In genomic region chr8:94584238-94584817, GRCm38 (mm10) we compare ENCODE assay signal across 8 mouse cellular contexts. TPM values are rescaled to one million over a fixed set of nuclear protein-coding genes. Genes with fewer than 3 reads are reported as not detected.
DNase-seq lines count a peak whose midpoint lies in the region; ATAC-seq and TF ChIP-seq lines count a peak whose summit lies in the region.

No protein-coding gene starts in this region.

- no peak for TF ChIP-seq POLR2A in MEL (IDR thresholded peaks at IDR 0.05; ENCODE audit: control insufficient read depth in 1 of 2, insufficient read depth in 1 of 2, low read depth in 1 of 2, low read length in 2 of 2, poor library complexity in 1 of 2)

- ATAC-seq in intestine, embryonic 15.5 days = 0 out of 2 replicates have a peak, but pooled peaks have one; percentile 23
- no peak for ATAC-seq in intestine, embryonic 16.5 days
- peak; percentile 78 for ATAC-seq in hindbrain, embryonic 15.5 days (ENCODE audit: low FRiP score, low read depth)
- ATAC-seq in neural tube, embryonic 14.5 days (ENCODE audit: low read depth) = peak; percentile 82

- H3K9me3 ChIP-seq in intestine, embryonic 15.5 days = no peaks in the 10 kb centered on the region
- no peaks in the 10 kb centered on the region for H3K9me3 ChIP-seq in intestine, embryonic 16.5 days (ENCODE audit: control insufficient read depth, low read length)
- H3K9me3 ChIP-seq in MEL (replicated peaks; ENCODE audit: insufficient read depth, low read length) = no peaks in the 10 kb centered on the region
- no peaks in the 10 kb centered on the region for H3K9me3 ChIP-seq in hindbrain, embryonic 15.5 days
- H3K9me3 ChIP-seq in neural tube, embryonic 14.5 days (ENCODE audit: control insufficient read depth, low read length) = no peaks in the 10 kb centered on the region

- H3K27me3 ChIP-seq in intestine, embryonic 15.5 days (replicated peaks) = no peaks in the 10 kb centered on the region
- no peaks in the 10 kb centered on the region for H3K27me3 ChIP-seq in intestine, embryonic 16.5 days (replicated peaks; ENCODE audit: control insufficient read depth, insufficient read depth, low read length)
- H3K27me3 ChIP-seq in MEL (ENCODE audit: control insufficient read depth in 1 of 2, insufficient read depth in 2 of 2, low read length in 2 of 2) = no peaks in the 10 kb centered on the region
- H3K27me3 ChIP-seq in hindbrain, embryonic 15.5 days = no peaks in the 10 kb centered on the region
- no peaks in the 10 kb centered on the region for H3K27me3 ChIP-seq in neural tube, embryonic 14.5 days (ENCODE audit: control insufficient read depth, insufficient read depth, low read length)

- peak; percentile 63 for TF ChIP-seq RAD21 in MEL (IDR thresholded peaks at IDR 0.05; ENCODE audit: low read depth, low read length)

- no peaks in the 10 kb centered on the region for H3K79me2 ChIP-seq in MEL (ENCODE audit: control insufficient read depth, insufficient read depth, low read length, poor library complexity)

- H3K4me1 ChIP-seq in intestine, embryonic 15.5 days (replicated peaks) = no peaks in the 10 kb centered on the region
- H3K4me1 ChIP-seq in intestine, embryonic 16.5 days (ENCODE audit: control insufficient read depth, insufficient read depth, low read length) = no peaks in the 10 kb centered on the region
- H3K4me1 ChIP-seq in MEL (ENCODE audit: control insufficient read depth in 1 of 2, insufficient read depth in 2 of 2, low read length in 2 of 2) = peaks cover 0 to 3% of the 10 kb centered on the region in 2 experiments; a peak in 1 of 4 replicates
- H3K4me1 ChIP-seq in hindbrain, embryonic 15.5 days (replicated peaks) = peaks cover 3% of the 10 kb centered on the region
- H3K4me1 ChIP-seq in neural tube, embryonic 14.5 days (ENCODE audit: control insufficient read depth, insufficient read depth, low read length) = no peaks in the 10 kb centered on the region

- H3K9ac ChIP-seq in intestine, embryonic 15.5 days = no peak overlapping the region
- no peak overlapping the region for H3K9ac ChIP-seq in intestine, embryonic 16.5 days (ENCODE audit: low read depth, low read length)
- no peak overlapping the region for H3K9ac ChIP-seq in MEL (ENCODE audit: control insufficient read depth, low read depth, low read length, poor library complexity, severe bottlenecking)
- H3K9ac ChIP-seq in hindbrain, embryonic 15.5 days = no peak overlapping the region
- no peak overlapping the region for H3K9ac ChIP-seq in neural tube, embryonic 14.5 days (replicated peaks; ENCODE audit: low read depth, low read length)

- 48% methylated on average over 4 of the region's 4 CpGs for WGBS in intestine, embryonic 15.5 days
- 41% methylated on average over 4 of the region's 4 CpGs for WGBS in intestine, embryonic 16.5 days
- 31% methylated on average over 4 of the region's 4 CpGs for WGBS in hindbrain, embryonic 15.5 days
- WGBS in neural tube, embryonic 14.5 days = 40% methylated on average over 4 of the region's 4 CpGs

- intact Hi-C loops in left cerebral cortex, postnatal 36 days (cut with DNase I) = loop anchor here (1.0 to 10.0 kb wide), 3 partner anchors 55 to 250 kb away; no protein-coding TSS in a partner anchor

- peak; percentile 57 for DNase-seq in MEL (ENCODE audit: low read depth, low spot score)
- DNase-seq in embryo, embryonic 10.5 days (ENCODE audit: low spot score) = peak; percentile 49
- DNase-seq in left cerebral cortex, postnatal 36 days (ENCODE audit: low spot score in 2 of 2) = peak; percentile 28 to 40
- no peak for DNase-seq in urinary bladder, adult 2 months (ENCODE audit: low spot score)

- no peak overlapping the region for H3K27ac ChIP-seq in intestine, embryonic 15.5 days
- no peak overlapping the region for H3K27ac ChIP-seq in intestine, embryonic 16.5 days (ENCODE audit: low read length)
- no peak overlapping the region for H3K27ac ChIP-seq in MEL (ENCODE audit: control insufficient read depth, low read depth, low read length)
- H3K27ac ChIP-seq in hindbrain, embryonic 15.5 days (replicated peaks) = no peak overlapping the region
- no peak overlapping the region for H3K27ac ChIP-seq in neural tube, embryonic 14.5 days (ENCODE audit: low read depth, low read length)

- no peak for TF ChIP-seq EP300 in MEL (IDR thresholded peaks at IDR 0.05; ENCODE audit: low read depth in 1 of 2, low read length in 2 of 2)

- peaks cover 42% of the 10 kb centered on the region for H3K36me3 ChIP-seq in intestine, embryonic 15.5 days
- H3K36me3 ChIP-seq in intestine, embryonic 16.5 days (ENCODE audit: control insufficient read depth, insufficient read depth, low read length) = peaks cover 12% of the 10 kb centered on the region; the same call in 1 of the 2 replicates
- H3K36me3 ChIP-seq in MEL (ENCODE audit: control insufficient read depth in 1 of 2, insufficient read depth in 2 of 2, low read length in 2 of 2) = peaks cover 7 to 23% of the 10 kb centered on the region in 2 experiments; a peak in 3 of 4 replicates
- H3K36me3 ChIP-seq in hindbrain, embryonic 15.5 days = peaks cover 44% of the 10 kb centered on the region
- H3K36me3 ChIP-seq in neural tube, embryonic 14.5 days (ENCODE audit: control insufficient read depth, insufficient read depth, low read length) = peaks cover 29% of the 10 kb centered on the region; the same call in 1 of the 2 replicates

- no peak overlapping the region for H3K4me3 ChIP-seq in intestine, embryonic 15.5 days (replicated peaks)
- no peak overlapping the region for H3K4me3 ChIP-seq in intestine, embryonic 16.5 days (ENCODE audit: low read length)
- H3K4me3 ChIP-seq in MEL (ENCODE audit: control insufficient read depth in 1 of 2, insufficient read depth in 1 of 2, low read depth in 2 of 2, low read length in 2 of 2) = no peak overlapping the region
- H3K4me3 ChIP-seq in hindbrain, embryonic 15.5 days = no peak overlapping the region
- H3K4me3 ChIP-seq in neural tube, embryonic 14.5 days (ENCODE audit: low read depth, low read length) = no peak overlapping the region

- no peak overlapping the region for H3K4me2 ChIP-seq in intestine, embryonic 15.5 days (replicated peaks)
- no peak overlapping the region for H3K4me2 ChIP-seq in intestine, embryonic 16.5 days (ENCODE audit: low read depth, low read length)
- H3K4me2 ChIP-seq in hindbrain, embryonic 15.5 days = no peak overlapping the region
- no peak overlapping the region for H3K4me2 ChIP-seq in neural tube, embryonic 14.5 days (ENCODE audit: low read depth, low read length)

- TF ChIP-seq CTCF in MEL (IDR thresholded peaks at IDR 0.05 in 2 of 3, conservative IDR thresholded peaks at IDR 0.05 in 1 of 3; ENCODE audit: control insufficient read depth in 1 of 3, insufficient read depth in 1 of 3, low read depth in 2 of 3, low read length in 3 of 3, poor library complexity in 1 of 3, severe bottlenecking in 1 of 3) = peak; percentile 30 to 73 (median 59); a peak in 5 of 6 replicates

TF ChIP-seq in MEL, 35 proteins besides CTCF, POLR2A, EP300 and RAD21:
- peak; percentile 75 for TF ChIP-seq SMC3 (IDR thresholded peaks at IDR 0.05; ENCODE audit: low read depth, low read length)
- TF ChIP-seq ETS1 (IDR thresholded peaks at IDR 0.05; ENCODE audit: low read depth, low read length) = 0 out of 2 replicates have a peak, but pooled peaks have one; percentile 12
- TF ChIP-seq TAL1 (IDR thresholded peaks at IDR 0.05; ENCODE audit: low read length) = no peak
- TF ChIP-seq ZC3H11A (IDR thresholded peaks at IDR 0.05; ENCODE audit: low read depth, low read length) = peak; percentile 53; the same call in 1 of the 2 replicates
TF ChIP-seq in MEL: peak in this region for 3.

RNA-seq across cellular contexts. Expression of gene Rspry1, which starts 17.4 kb away (rescaled TPM):
- polyA plus RNA-seq in intestine, embryonic 15.5 days (2015; fragmentation: Nextera tagmentation; extraction: Ambion mirVana) = 28.1 and 28.3 TPM in 2 replicates
- 27.9 and 29.5 TPM in 2 replicates for polyA plus RNA-seq in intestine, embryonic 16.5 days (2015; fragmentation: Nextera tagmentation; extraction: Ambion mirVana)
- total RNA-seq in MEL (2012; rRNA removed) = 32.2 and 34.1 TPM in 2 replicates
- polyA plus RNA-seq in MEL (2012; ENCODE audit: insufficient read depth in 1 of 2, insufficient read length in 2 of 2, low read depth in 1 of 2, low replicate concordance in 2 of 2, missing spikeins in 1 of 2) = 10 to 100 TPM in 1 of 2 experiments, not detected in 1; 24.5 TPM
- polyA plus RNA-seq in hindbrain, embryonic 15.5 days (2015; fragmentation: Nextera tagmentation; extraction: Ambion mirVana) = 45.5 and 48.7 TPM in 2 replicates
- total RNA-seq in left cerebral cortex, postnatal 36 days (2021) = 10 to 100 TPM; 24.8 to 30.0 TPM
- 50.2 and 56.4 TPM in 2 replicates for polyA plus RNA-seq in neural tube, embryonic 14.5 days (2014; fragmentation: Nextera tagmentation; extraction: Ambion mirVana)
- 11.4 and 12.5 TPM in 2 replicates for polyA plus RNA-seq in urinary bladder, adult 2 months (2012; rRNA removed)

RNA-seq across cellular contexts. Expression of gene Fam192a, which starts 17.5 kb away (rescaled TPM):
- 57.9 and 62.2 TPM in 2 replicates for polyA plus RNA-seq in intestine, embryonic 15.5 days (2015; fragmentation: Nextera tagmentation; extraction: Ambion mirVana)
- polyA plus RNA-seq in intestine, embryonic 16.5 days (2015; fragmentation: Nextera tagmentation; extraction: Ambion mirVana) = 50.7 and 56.4 TPM in 2 replicates
- total RNA-seq in MEL (2012; rRNA removed) = 43.3 and 46.3 TPM in 2 replicates
- polyA plus RNA-seq in MEL (2012; ENCODE audit: insufficient read depth in 1 of 2, insufficient read length in 2 of 2, low read depth in 1 of 2, low replicate concordance in 2 of 2, missing spikeins in 1 of 2) = 10 to 100 TPM in 1 of 2 experiments, not detected in 1; 88.1 TPM
- 63.8 and 69.1 TPM in 2 replicates for polyA plus RNA-seq in hindbrain, embryonic 15.5 days (2015; fragmentation: Nextera tagmentation; extraction: Ambion mirVana)
- 10 to 100 TPM; 45.3 to 45.6 TPM for total RNA-seq in left cerebral cortex, postnatal 36 days (2021)
- 72.8 and 81.4 TPM in 2 replicates for polyA plus RNA-seq in neural tube, embryonic 14.5 days (2014; fragmentation: Nextera tagmentation; extraction: Ambion mirVana)
- 42.8 and 48.5 TPM in 2 replicates for polyA plus RNA-seq in urinary bladder, adult 2 months (2012; rRNA removed)

RNA-seq across cellular contexts. Expression of gene Cpne2, which starts 51.5 kb away (rescaled TPM):
- 7.4 and 8.4 TPM in 2 replicates for polyA plus RNA-seq in intestine, embryonic 15.5 days (2015; fragmentation: Nextera tagmentation; extraction: Ambion mirVana)
- polyA plus RNA-seq in intestine, embryonic 16.5 days (2015; fragmentation: Nextera tagmentation; extraction: Ambion mirVana) = 5.7 and 6.4 TPM in 2 replicates
- 15.7 and 19.1 TPM in 2 replicates for total RNA-seq in MEL (2012; rRNA removed)
- polyA plus RNA-seq in MEL (2012; ENCODE audit: insufficient read depth in 1 of 2, insufficient read length in 2 of 2, low read depth in 1 of 2, low replicate concordance in 2 of 2, missing spikeins in 1 of 2) = 10 to 100 TPM in 1 of 2 experiments, not detected in 1; 29.7 TPM
- polyA plus RNA-seq in hindbrain, embryonic 15.5 days (2015; fragmentation: Nextera tagmentation; extraction: Ambion mirVana) = 19.4 and 26.4 TPM in 2 replicates
- 10 to 100 TPM; 18.0 to 24.7 TPM for total RNA-seq in left cerebral cortex, postnatal 36 days (2021)
- polyA plus RNA-seq in neural tube, embryonic 14.5 days (2014; fragmentation: Nextera tagmentation; extraction: Ambion mirVana) = 27.2 and 33.7 TPM in 2 replicates
- polyA plus RNA-seq in urinary bladder, adult 2 months (2012; rRNA removed) = 27.6 and 31.4 TPM in 2 replicates
